Mouse (Mus musculus) C2C12 (cell line): Measurements from ENCODE around the gene Mrps18a.

Source experiments
- CTCF ChIP-seq: IDR thresholded peaks from one replicate; pipeline ENCODE4 v1.5.1; 2011; ENCODE audit not compliant: control insufficient read depth, insufficient read depth, insufficient read length
- FOSL1 ChIP-seq: IDR thresholded peaks from one replicate; pipeline ENCODE4 v1.8.0; 2011; ENCODE audit warnings: mild to moderate bottlenecking, low read length; ENCODE audit not compliant: poor library complexity, insufficient read depth, severe bottlenecking
- MYOG ChIP-seq: IDR thresholded peaks from one replicate; pipeline ENCODE4 v1.6.1; 2011; ENCODE audit not compliant: control insufficient read depth, insufficient read length; ENCODE audit errors: extremely low read depth
- USF1 ChIP-seq: IDR thresholded peaks from one replicate; pipeline ENCODE4 v1.6.1; 2011; ENCODE audit warnings: low read depth, mild to moderate bottlenecking, control low read depth, moderate library complexity

- TF ChIP-seq CTCF (no peak), FOSL1 (no peak), USF1 (no peak), MYOG (no peak)
These were observed 18.9 kb upstream of the Mrps18a start for GRCm38 (mm10) chr17:46091899-46092298.
